Mouse (Mus musculus): ENCODE results near the gene Cdkl2. TPM values are rescaled to one million over a fixed set of nuclear protein-coding genes. Genes with fewer than 3 reads are reported as not detected.

Gene Cdkl2
- polyA plus RNA-seq, 1 experiment from 2014 or later, result 0.28 TPM

DNA sequence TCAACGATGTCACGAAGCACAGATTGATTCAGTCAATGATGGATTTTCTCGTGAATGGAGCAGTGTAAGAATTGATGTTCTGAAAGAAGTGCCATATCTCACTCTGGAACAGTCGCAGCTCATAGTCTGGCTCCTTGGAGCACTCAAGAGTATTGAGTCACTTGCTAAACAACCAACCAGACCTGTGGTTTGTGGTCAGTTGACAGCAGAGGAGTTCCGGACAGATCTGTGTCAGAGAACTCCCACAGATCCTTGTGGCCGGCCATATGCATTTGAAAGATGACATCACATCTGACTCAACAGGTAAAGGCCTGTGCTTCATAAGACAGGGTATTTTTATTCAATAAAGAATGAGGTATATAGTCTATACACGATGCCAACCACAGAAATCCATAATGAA lies 69.7 kb downstream of the Cdkl2 start:
- ATAC-seq (ENCODE audit: insufficient number of reproducible peaks, low FRiP score, low TSS enrichment, low read depth) (no peak), DNase-seq (ENCODE audit: low spot score) (no peak)
- Histone ChIP-seq H3K4me2 (ENCODE audit: low read depth, severe bottlenecking) (no peak overlapping the region), H3K27me3 (ENCODE audit: control insufficient read depth, insufficient read depth, low read length) (no peaks in the 10 kb centered on the region), H3K4me1 (ENCODE audit: control insufficient read depth, insufficient read depth, low read length) (no peaks in the 10 kb centered on the region), H3K9ac (ENCODE audit: low read length) (no peak overlapping the region), H3K9me3 (ENCODE audit: control insufficient read depth, low read length) (no peaks in the 10 kb centered on the region), H3K36me3 (ENCODE audit: control insufficient read depth, insufficient read depth, low read length) (no peaks in the 10 kb centered on the region), H3K27ac (replicated peaks; ENCODE audit: low read depth, low read length) (no peak overlapping the region), H3K4me3 (ENCODE audit: low read depth, low read length) (no peak overlapping the region)
- 92% methylated on average over 7 of the region's 7 CpGs for WGBS

DNA sequence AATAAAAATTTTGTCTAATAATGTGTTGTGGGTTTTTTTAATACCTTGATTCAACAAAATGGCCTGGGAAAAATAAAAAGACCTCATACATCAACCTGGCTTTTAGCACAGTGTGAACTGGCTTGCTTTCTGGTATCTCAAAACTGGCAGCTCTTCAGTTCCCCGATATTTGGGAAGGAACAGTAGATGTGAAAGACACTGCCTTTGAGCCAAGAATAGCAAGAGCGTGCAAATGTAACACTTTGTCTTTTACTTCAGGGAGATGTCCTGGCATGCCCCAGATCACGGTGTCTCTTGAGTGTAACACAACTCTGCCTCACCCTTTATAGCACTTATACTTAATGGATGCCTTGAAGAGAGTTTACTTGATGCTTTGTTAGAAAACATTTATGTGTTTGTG lies 71.6 kb downstream of the Cdkl2 start:
- WGBS, result 95% methylated on average over 3 of the region's 3 CpGs
- no peak overlapping the region for H3K4me2 ChIP-seq (ENCODE audit: low read depth, severe bottlenecking)
- no peaks in the 10 kb centered on the region for H3K27me3 ChIP-seq (ENCODE audit: control insufficient read depth, insufficient read depth, low read length)
- no peak for DNase-seq (ENCODE audit: low spot score)
- no peak for ATAC-seq (ENCODE audit: insufficient number of reproducible peaks, low FRiP score, low TSS enrichment, low read depth)
- H3K4me3 ChIP-seq (ENCODE audit: low read depth, low read length), result no peak overlapping the region
- H3K36me3 ChIP-seq (ENCODE audit: control insufficient read depth, insufficient read depth, low read length), result no peaks in the 10 kb centered on the region
- H3K27ac ChIP-seq (replicated peaks; ENCODE audit: low read depth, low read length), result no peak overlapping the region
- H3K9me3 ChIP-seq (ENCODE audit: control insufficient read depth, low read length), result no peaks in the 10 kb centered on the region
- no peaks in the 10 kb centered on the region for H3K4me1 ChIP-seq (ENCODE audit: control insufficient read depth, insufficient read depth, low read length)
- no peak overlapping the region for H3K9ac ChIP-seq (ENCODE audit: low read length)

DNA sequence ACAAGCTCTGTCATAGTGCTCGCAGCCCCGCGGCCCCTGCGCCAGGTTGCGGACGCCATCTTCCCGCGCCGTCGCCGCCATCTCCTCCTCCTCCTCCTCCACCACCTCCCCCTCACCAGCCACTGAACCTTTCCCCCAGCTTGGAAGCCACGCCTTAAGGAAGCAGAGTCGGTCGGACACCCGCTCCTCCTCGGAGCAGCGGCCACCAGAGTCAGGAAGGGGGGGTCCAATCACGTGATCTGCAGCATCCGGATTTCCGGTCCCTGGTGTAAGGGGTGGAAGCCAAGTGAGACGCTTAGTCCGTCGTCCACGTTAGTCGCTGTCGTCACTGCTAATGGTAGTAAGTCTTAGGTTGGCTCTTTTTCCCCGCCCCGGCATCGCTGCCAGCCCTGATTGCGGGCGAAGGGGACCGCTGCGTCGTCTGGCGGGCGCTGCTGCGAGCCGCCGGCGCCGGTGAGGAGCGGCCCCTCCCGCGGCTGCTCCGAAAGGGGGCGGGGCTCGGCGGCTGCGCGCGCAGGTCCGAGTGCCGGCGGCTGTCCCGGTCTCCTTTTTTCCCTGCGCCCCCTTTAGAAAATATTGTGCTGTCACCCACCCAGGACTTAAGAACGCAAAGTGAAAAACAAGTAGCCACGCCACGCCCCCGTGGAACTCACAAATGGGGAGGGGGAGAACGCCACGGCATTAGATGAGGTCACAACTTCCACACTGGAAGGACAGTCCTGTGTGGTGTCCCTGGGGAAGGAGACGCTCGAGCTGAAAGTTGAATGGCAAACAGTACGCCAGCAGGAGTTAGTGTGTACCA lies 80.8 kb downstream of the Cdkl2 start, which contains the start of gene Rchy1:
Rchy1 (minus strand) TSS at position 430 of the 802 bp plus-strand sequence.
- Histone ChIP-seq H3K4me2 (ENCODE audit: low read depth, severe bottlenecking) (peak within 1 kb of the TSS; percentile 53), H3K4me3 (ENCODE audit: low read depth, low read length) (peak within 1 kb of the TSS; percentile 55), H3K36me3 (ENCODE audit: control insufficient read depth, insufficient read depth, low read length) (no peaks in the 10 kb centered on the region), H3K9ac (ENCODE audit: low read length) (peak within 1 kb of the TSS; percentile 73), H3K27ac (replicated peaks; ENCODE audit: low read depth, low read length) (peak within 1 kb of the TSS; percentile 88), H3K4me1 (ENCODE audit: control insufficient read depth, insufficient read depth, low read length) (no peaks in the 10 kb centered on the region), H3K9me3 (ENCODE audit: control insufficient read depth, low read length) (no peaks in the 10 kb centered on the region), H3K27me3 (ENCODE audit: control insufficient read depth, insufficient read depth, low read length) (no peaks in the 10 kb centered on the region)
- WGBS, result under 1% methylated on average over 63 of the region's 65 CpGs
- ATAC-seq (ENCODE audit: insufficient number of reproducible peaks, low FRiP score, low TSS enrichment, low read depth), result peak; percentile 98
- DNase-seq (ENCODE audit: low spot score), result peak; percentile 92

DNA sequence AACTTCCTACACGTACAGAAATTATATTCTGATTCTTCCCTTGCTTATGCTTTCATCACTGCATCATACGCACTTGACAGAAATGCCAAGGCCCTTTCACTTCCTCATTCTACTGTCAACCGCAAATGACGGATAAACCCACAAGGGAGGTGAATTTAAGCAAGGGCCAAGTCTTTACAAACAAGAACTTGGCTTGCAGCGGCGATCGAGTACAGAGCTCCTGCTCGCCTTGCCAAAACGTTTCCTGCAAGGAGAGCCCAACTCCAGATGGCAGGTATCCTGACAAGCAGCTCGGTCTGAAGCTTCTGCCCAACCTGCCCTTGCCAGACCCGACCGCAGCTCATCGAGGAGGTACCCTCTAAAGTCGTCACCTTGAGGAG lies 81.4 kb downstream of the Cdkl2 start:
- H3K36me3 ChIP-seq (ENCODE audit: control insufficient read depth, insufficient read depth, low read length), result no peaks in the 10 kb centered on the region
- no peaks in the 10 kb centered on the region for H3K27me3 ChIP-seq (ENCODE audit: control insufficient read depth, insufficient read depth, low read length)
- H3K4me3 ChIP-seq (ENCODE audit: low read depth, low read length), result peak overlapping the region; percentile 55
- H3K27ac ChIP-seq (replicated peaks; ENCODE audit: low read depth, low read length), result peak overlapping the region; percentile 88
- no peaks in the 10 kb centered on the region for H3K4me1 ChIP-seq (ENCODE audit: control insufficient read depth, insufficient read depth, low read length)
- WGBS, result under 1% methylated on average over 14 of the region's 14 CpGs
- ATAC-seq (ENCODE audit: insufficient number of reproducible peaks, low FRiP score, low TSS enrichment, low read depth) (no peak), DNase-seq (ENCODE audit: low spot score) (no peak)
- H3K9me3 ChIP-seq (ENCODE audit: control insufficient read depth, low read length), result no peaks in the 10 kb centered on the region
- H3K9ac ChIP-seq (ENCODE audit: low read length), result peak overlapping the region; percentile 73
- peak overlapping the region; percentile 42 for H3K4me2 ChIP-seq (ENCODE audit: low read depth, severe bottlenecking)

DNA sequence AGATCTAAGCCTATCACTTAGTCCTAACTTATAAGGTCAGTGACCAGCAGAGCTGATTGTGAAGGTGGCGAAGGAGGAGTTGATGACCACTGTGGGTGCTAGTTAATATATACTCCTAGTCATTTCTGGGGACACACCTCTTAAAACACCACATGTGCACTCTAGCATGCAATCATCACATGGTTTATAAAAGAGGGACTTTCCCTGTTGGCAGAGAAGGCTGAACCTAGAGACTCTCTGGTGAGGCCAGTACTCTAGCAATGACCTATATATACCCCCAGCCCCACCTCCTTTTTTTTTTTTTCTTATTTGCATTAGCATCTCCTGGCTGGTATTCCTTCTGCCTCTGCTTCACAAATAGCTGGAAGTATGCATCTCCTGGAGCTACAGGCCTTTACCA lies 82.3 kb downstream of the Cdkl2 start:
- WGBS, result 94% methylated on average over 1 of the region's 1 CpGs
- H3K9ac ChIP-seq (ENCODE audit: low read length), result no peak overlapping the region
- H3K27ac ChIP-seq (replicated peaks; ENCODE audit: low read depth, low read length), result no peak overlapping the region

DNA sequence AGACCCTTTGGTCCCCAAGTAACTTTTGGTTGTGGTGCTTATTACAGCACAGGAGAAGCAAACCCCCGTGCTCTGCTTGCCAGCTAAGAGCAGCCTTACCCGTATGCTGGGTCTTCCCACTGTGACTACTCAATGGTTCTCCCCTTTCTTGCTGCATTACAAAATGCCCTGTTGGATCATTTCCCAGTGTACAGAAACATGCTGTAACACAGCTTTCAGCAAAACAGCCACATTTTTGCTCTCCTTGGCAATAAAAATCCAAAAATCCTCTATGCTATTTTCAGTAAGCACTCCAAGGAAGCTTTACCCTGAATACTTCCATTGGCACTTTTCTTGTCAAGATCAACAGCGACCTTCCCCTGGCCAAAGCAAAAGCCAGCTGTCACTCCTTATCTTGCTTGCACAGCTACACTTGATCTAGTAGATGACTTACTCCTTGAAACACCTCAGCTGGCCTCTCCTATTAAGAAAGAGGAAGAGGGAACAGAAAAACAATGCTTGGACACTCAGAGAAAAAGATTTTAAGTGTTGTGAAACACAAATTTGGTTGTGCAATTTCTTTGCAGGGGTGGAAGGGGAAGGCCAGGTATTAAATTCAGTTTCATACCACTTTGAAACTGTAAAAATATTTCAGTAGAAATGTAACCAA lies 83.0 kb downstream of the Cdkl2 start:
- H3K27me3 ChIP-seq (ENCODE audit: control insufficient read depth, insufficient read depth, low read length), result no peaks in the 10 kb centered on the region
- peaks cover 4% of the 10 kb centered on the region; the same call in 1 of the 2 replicates for H3K36me3 ChIP-seq (ENCODE audit: control insufficient read depth, insufficient read depth, low read length)
- WGBS, result 82% methylated on average over 3 of the region's 3 CpGs
- no peak overlapping the region for H3K27ac ChIP-seq (replicated peaks; ENCODE audit: low read depth, low read length)
- H3K4me2 ChIP-seq (ENCODE audit: low read depth, severe bottlenecking), result 0 out of 2 replicates have a peak overlapping the region, but pooled peaks have one; percentile 15
- no peak for ATAC-seq (ENCODE audit: insufficient number of reproducible peaks, low FRiP score, low TSS enrichment, low read depth)
- no peak for DNase-seq (ENCODE audit: low spot score)
- H3K4me1 ChIP-seq (ENCODE audit: control insufficient read depth, insufficient read depth, low read length), result no peaks in the 10 kb centered on the region
- H3K9ac ChIP-seq (ENCODE audit: low read length), result no peak overlapping the region
- H3K9me3 ChIP-seq (ENCODE audit: control insufficient read depth, low read length), result no peaks in the 10 kb centered on the region
- no peak overlapping the region for H3K4me3 ChIP-seq (ENCODE audit: low read depth, low read length)

More for the DNA sequence above, 82.3 kb downstream of the Cdkl2 start:
- DNase-seq (ENCODE audit: low spot score) (no peak), ATAC-seq (ENCODE audit: insufficient number of reproducible peaks, low FRiP score, low TSS enrichment, low read depth) (no peak)
- Histone ChIP-seq H3K27me3 (ENCODE audit: control insufficient read depth, insufficient read depth, low read length) (no peaks in the 10 kb centered on the region), H3K4me2 (ENCODE audit: low read depth, severe bottlenecking) (peak overlapping the region; percentile 42), H3K9me3 (ENCODE audit: control insufficient read depth, low read length) (no peaks in the 10 kb centered on the region), H3K4me3 (ENCODE audit: low read depth, low read length) (no peak overlapping the region; the same call in 1 of the 2 replicates), H3K4me1 (ENCODE audit: control insufficient read depth, insufficient read depth, low read length) (no peaks in the 10 kb centered on the region), H3K36me3 (ENCODE audit: control insufficient read depth, insufficient read depth, low read length) (peaks cover 4% of the 10 kb centered on the region; the same call in 1 of the 2 replicates)

DNA sequence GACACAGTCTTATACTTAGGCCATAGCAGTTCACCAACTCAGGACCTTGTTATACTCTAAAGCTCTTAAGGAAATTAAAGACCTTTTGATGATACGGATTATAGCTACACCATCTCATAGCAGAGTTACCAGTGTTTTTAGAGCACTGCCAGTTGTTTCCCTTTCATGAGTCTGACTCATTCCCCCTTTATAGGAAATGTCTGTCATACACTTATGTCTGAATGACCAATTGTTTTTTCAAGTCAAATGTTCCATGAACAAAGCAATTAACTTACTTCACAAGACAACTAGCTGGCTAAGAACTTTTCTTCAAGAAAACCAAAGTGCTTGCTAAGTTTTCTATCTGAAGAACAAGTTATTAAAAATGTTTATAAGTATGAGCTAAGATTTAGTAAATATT lies 83.7 kb downstream of the Cdkl2 start:
- no peaks in the 10 kb centered on the region for H3K27me3 ChIP-seq (ENCODE audit: control insufficient read depth, insufficient read depth, low read length)
- no peak overlapping the region for H3K27ac ChIP-seq (replicated peaks; ENCODE audit: low read depth, low read length)
- WGBS, result 98% methylated on average over 1 of the region's 1 CpGs
- H3K36me3 ChIP-seq (ENCODE audit: control insufficient read depth, insufficient read depth, low read length), result peaks cover 4% of the 10 kb centered on the region; the same call in 1 of the 2 replicates
- H3K9ac ChIP-seq (ENCODE audit: low read length), result no peak overlapping the region
- H3K4me2 ChIP-seq (ENCODE audit: low read depth, severe bottlenecking), result no peak overlapping the region
- H3K9me3 ChIP-seq (ENCODE audit: control insufficient read depth, low read length), result no peaks in the 10 kb centered on the region
- H3K4me1 ChIP-seq (ENCODE audit: control insufficient read depth, insufficient read depth, low read length), result no peaks in the 10 kb centered on the region
- no peak overlapping the region for H3K4me3 ChIP-seq (ENCODE audit: low read depth, low read length)
- DNase-seq (ENCODE audit: low spot score), result no peak
- no peak for ATAC-seq (ENCODE audit: insufficient number of reproducible peaks, low FRiP score, low TSS enrichment, low read depth)

DNA sequence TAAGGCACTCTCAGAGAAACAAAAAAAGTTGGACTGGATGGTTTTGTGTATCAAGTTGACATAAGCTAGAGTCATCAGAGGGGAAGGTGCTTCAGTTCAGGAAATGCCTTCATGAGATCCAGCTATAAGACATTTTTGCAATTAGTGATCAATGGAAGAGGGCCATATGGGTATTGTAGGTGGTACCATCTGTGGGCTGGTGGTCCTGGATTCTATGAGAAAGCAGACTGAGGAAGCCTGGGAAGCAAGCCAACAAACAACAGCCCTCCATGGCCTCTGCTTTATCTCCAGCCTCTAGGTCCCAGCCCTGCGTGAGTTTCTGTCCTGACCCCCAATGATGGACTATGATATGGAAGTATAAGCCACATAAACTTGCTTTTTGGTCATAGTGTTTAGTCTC lies 84.6 kb downstream of the Cdkl2 start:
- H3K4me1 ChIP-seq (ENCODE audit: control insufficient read depth, insufficient read depth, low read length), result no peaks in the 10 kb centered on the region
- no peaks in the 10 kb centered on the region for H3K9me3 ChIP-seq (ENCODE audit: control insufficient read depth, low read length)
- no peak overlapping the region for H3K9ac ChIP-seq (ENCODE audit: low read length)
- no peak overlapping the region for H3K4me2 ChIP-seq (ENCODE audit: low read depth, severe bottlenecking)
- no peak overlapping the region for H3K27ac ChIP-seq (replicated peaks; ENCODE audit: low read depth, low read length)
- no peaks in the 10 kb centered on the region for H3K27me3 ChIP-seq (ENCODE audit: control insufficient read depth, insufficient read depth, low read length)
- no peak for DNase-seq (ENCODE audit: low spot score)
- no peak overlapping the region for H3K4me3 ChIP-seq (ENCODE audit: low read depth, low read length)
- 100% methylated on average over 1 of the region's 1 CpGs for WGBS
- ATAC-seq (ENCODE audit: insufficient number of reproducible peaks, low FRiP score, low TSS enrichment, low read depth), result no peak
- H3K36me3 ChIP-seq (ENCODE audit: control insufficient read depth, insufficient read depth, low read length), result peaks cover 4% of the 10 kb centered on the region; the same call in 1 of the 2 replicates

All from limb, embryonic 11.5 days (tissue).